Mouse (Mus musculus): Measurements from ENCODE around the gene Epha6. TPM values are rescaled to one million over a fixed set of nuclear protein-coding genes. Genes with fewer than 3 reads are reported as not detected.

The Epha6 gene
- polyA plus RNA-seq, 1 experiment from 2014 or later: not detected

GRCm38 (mm10) chr16:60584695-60585094 lies 20.6 kb downstream of the Epha6 start:
- no peak overlapping the region for H3K4me3 ChIP-seq (ENCODE audit: low read depth, low read length)

DNA sequence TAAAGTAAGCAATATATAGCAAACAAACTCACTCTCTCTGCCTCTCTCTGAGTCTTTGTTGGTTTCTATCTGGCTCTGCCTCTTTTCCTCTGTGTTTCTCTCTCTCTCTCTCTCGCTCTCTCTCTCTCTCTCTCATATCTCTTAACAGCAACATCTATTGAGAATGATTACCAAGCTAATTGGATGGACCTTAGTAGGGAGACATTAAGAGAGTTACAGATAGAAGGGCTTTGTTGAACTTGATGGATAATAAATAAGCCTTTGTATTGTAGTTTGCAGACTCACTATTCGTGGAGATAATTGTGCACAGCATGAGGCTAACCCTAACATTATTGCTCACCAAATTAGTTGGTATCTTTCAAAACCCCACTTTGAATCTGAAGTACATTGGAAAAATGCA lies 34.8 kb downstream of the Epha6 start:
- Histone ChIP-seq H3K4me2 (ENCODE audit: low read depth, low read length) (no peak overlapping the region), H3K9ac (replicated peaks) (no peak overlapping the region), H3K4me1 (ENCODE audit: insufficient read depth) (no peaks in the 10 kb centered on the region), H3K36me3 (replicated peaks; ENCODE audit: insufficient read depth, low read length) (no peaks in the 10 kb centered on the region), H3K27ac (ENCODE audit: low read depth) (no peak overlapping the region), H3K4me3 (ENCODE audit: low read depth, low read length) (no peak overlapping the region), H3K27me3 (ENCODE audit: insufficient read depth, low read length) (no peaks in the 10 kb centered on the region), H3K9me3 (ENCODE audit: low read length) (no peaks in the 10 kb centered on the region)
- whole genome bisulfite sequencing (ENCODE audit: insufficient replicate concordance): 56% methylated on average over 2 of the region's 2 CpGs
- TF ChIP-seq CTCF (IDR thresholded peaks at IDR 0.05; ENCODE audit: low read depth) (no peak), EP300 (IDR thresholded peaks at IDR 0.05; ENCODE audit: low read depth) (no peak)
- ATAC-seq: no peak
- DNase-seq: no peak

More at GRCm38 (mm10) chr16:60584695-60585094, 20.6 kb downstream of the Epha6 start:
- Histone ChIP-seq H3K9me3 (ENCODE audit: low read length) (no peaks in the 10 kb centered on the region), H3K36me3 (replicated peaks; ENCODE audit: insufficient read depth, low read length) (no peaks in the 10 kb centered on the region), H3K27me3 (ENCODE audit: insufficient read depth, low read length) (no peaks in the 10 kb centered on the region), H3K9ac (replicated peaks) (no peak overlapping the region), H3K4me1 (ENCODE audit: insufficient read depth) (no peaks in the 10 kb centered on the region), H3K4me2 (ENCODE audit: low read depth, low read length) (no peak overlapping the region), H3K27ac (ENCODE audit: low read depth) (no peak overlapping the region)
- TF ChIP-seq EP300 (IDR thresholded peaks at IDR 0.05; ENCODE audit: low read depth) (no peak), CTCF (IDR thresholded peaks at IDR 0.05; ENCODE audit: low read depth) (no peak)
- WGBS (ENCODE audit: insufficient replicate concordance): 70% methylated on average over 7 of the region's 7 CpGs
- DNase-seq (no peak), ATAC-seq (no peak)

DNA sequence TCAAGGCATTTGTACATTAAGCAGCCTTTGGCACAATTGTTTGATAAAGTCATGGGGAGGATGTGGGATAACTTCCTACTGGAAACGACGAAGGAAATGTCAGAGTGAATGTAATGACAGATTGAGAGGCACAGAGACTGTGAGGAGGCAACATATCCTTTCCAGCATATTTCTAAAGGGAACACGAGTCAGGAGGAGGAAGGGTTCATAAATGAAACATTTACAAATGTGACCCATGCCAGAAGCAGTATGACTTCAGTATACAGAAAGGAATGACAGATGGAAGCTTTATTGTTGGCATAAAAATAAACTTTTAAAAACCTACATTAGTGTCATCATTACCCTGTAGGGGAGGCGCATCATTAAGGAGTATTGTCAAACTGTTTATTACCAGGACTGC lies 60.9 kb downstream of the Epha6 start:
- no peaks in the 10 kb centered on the region for H3K36me3 ChIP-seq (replicated peaks; ENCODE audit: insufficient read depth, low read length)
- 53% methylated on average over 4 of the region's 4 CpGs for WGBS (ENCODE audit: insufficient replicate concordance)
- H3K9me3 ChIP-seq (ENCODE audit: low read length): no peaks in the 10 kb centered on the region
- no peak for DNase-seq
- ATAC-seq: no peak
- TF ChIP-seq EP300 (IDR thresholded peaks at IDR 0.05; ENCODE audit: low read depth) (no peak), CTCF (IDR thresholded peaks at IDR 0.05; ENCODE audit: low read depth) (no peak)
- H3K4me2 ChIP-seq (ENCODE audit: low read depth, low read length): no peak overlapping the region
- H3K27me3 ChIP-seq (ENCODE audit: insufficient read depth, low read length): no peaks in the 10 kb centered on the region
- no peak overlapping the region for H3K27ac ChIP-seq (ENCODE audit: low read depth)
- no peak overlapping the region for H3K9ac ChIP-seq (replicated peaks)
- no peak overlapping the region for H3K4me3 ChIP-seq (ENCODE audit: low read depth, low read length)
- H3K4me1 ChIP-seq (ENCODE audit: insufficient read depth): no peaks in the 10 kb centered on the region

GRCm38 (mm10) chr16:60538233-60538632 lies 67.1 kb downstream of the Epha6 start:
- no peak for DNase-seq

DNA sequence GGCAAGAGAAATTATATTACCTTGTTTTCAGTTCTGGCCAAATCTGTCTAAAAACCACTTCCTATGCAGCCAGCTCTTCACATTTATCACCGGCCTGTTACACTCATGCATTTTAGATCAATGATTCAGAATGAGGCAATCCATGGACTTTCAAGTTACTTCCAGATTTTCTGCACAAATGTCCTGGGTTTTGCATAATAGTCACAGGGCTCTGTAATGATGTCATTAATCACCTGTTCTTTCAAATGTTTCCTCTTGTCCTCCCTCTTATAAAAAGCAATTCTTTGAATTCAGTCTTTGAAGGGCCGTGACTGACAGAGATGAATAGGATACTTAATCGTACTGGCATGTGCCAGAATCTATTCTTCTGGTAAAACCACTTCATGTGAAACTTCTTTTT lies 95.6 kb downstream of the Epha6 start:
- no peak overlapping the region for H3K4me2 ChIP-seq (ENCODE audit: low read depth, low read length)
- no peak overlapping the region for H3K4me3 ChIP-seq (ENCODE audit: low read depth, low read length)
- ATAC-seq: no peak
- H3K27ac ChIP-seq (ENCODE audit: low read depth): no peak overlapping the region
- H3K9ac ChIP-seq (replicated peaks): no peak overlapping the region
- H3K27me3 ChIP-seq (ENCODE audit: insufficient read depth, low read length): no peaks in the 10 kb centered on the region
- H3K36me3 ChIP-seq (replicated peaks; ENCODE audit: insufficient read depth, low read length): no peaks in the 10 kb centered on the region
- TF ChIP-seq CTCF (IDR thresholded peaks at IDR 0.05; ENCODE audit: low read depth): no peak
- WGBS (ENCODE audit: insufficient replicate concordance): 77% methylated on average over 3 of the region's 3 CpGs
- no peaks in the 10 kb centered on the region for H3K4me1 ChIP-seq (ENCODE audit: insufficient read depth)
- DNase-seq: no peak
- H3K9me3 ChIP-seq (ENCODE audit: low read length): no peaks in the 10 kb centered on the region

More at GRCm38 (mm10) chr16:60538233-60538632, 67.1 kb downstream of the Epha6 start:
- Histone ChIP-seq H3K4me3 (ENCODE audit: low read depth, low read length) (no peak overlapping the region), H3K36me3 (replicated peaks; ENCODE audit: insufficient read depth, low read length) (no peaks in the 10 kb centered on the region), H3K4me2 (ENCODE audit: low read depth, low read length) (no peak overlapping the region), H3K4me1 (ENCODE audit: insufficient read depth) (no peaks in the 10 kb centered on the region), H3K27ac (ENCODE audit: low read depth) (no peak overlapping the region), H3K9me3 (ENCODE audit: low read length) (no peaks in the 10 kb centered on the region), H3K27me3 (ENCODE audit: insufficient read depth, low read length) (no peaks in the 10 kb centered on the region), H3K9ac (replicated peaks) (no peak overlapping the region)
- TF ChIP-seq CTCF (IDR thresholded peaks at IDR 0.05; ENCODE audit: low read depth) (peak; percentile 27; the same call in 1 of the 2 replicates), EP300 (IDR thresholded peaks at IDR 0.05; ENCODE audit: low read depth) (no peak)
- no peak for ATAC-seq

DNA sequence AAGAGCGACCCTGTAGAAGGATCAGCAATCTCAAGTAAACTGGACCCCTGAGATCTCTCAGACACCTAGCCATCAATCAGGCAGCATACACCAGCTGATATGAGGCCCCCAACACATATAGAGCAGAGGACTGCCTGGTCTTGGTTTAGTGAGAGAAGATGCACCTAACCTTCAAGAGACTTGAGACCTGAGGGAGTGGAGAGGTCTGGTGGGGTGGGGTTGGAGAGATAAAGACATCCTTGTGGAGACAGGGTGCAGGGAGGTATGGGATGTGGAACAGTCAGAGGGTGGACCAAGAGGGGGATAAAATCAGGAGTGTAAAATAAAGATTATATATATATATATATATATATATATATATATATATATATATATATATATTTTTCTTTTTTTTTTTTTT lies 105.8 kb downstream of the Epha6 start:
- TF ChIP-seq CTCF (IDR thresholded peaks at IDR 0.05; ENCODE audit: low read depth) (no peak), EP300 (IDR thresholded peaks at IDR 0.05; ENCODE audit: low read depth) (no peak)
- no peak overlapping the region for H3K9ac ChIP-seq (replicated peaks)

DNA sequence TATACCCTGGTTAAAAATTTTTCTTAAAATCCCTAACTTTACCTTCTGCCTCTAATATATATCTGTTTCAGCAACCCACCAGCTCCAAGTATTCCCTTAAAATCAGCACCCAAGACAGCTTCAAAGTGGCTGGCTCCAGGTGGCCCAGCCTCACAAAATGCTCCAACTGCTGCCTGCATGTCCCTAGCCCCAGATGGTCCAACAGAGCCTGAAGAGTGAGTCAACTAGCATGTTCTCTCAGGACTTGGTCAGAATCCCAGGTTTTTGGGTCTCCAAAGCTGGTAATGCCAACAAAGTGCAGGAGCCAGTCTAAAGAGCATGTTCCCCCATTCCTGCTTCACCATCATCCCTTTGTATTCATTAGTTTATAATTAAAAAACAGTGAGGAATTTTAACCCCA lies 129.6 kb downstream of the Epha6 start:
- no peak overlapping the region for H3K9ac ChIP-seq (replicated peaks)
- no peaks in the 10 kb centered on the region for H3K27me3 ChIP-seq (ENCODE audit: insufficient read depth, low read length)
- no peak overlapping the region for H3K4me3 ChIP-seq (ENCODE audit: low read depth, low read length)
- ATAC-seq (no peak), DNase-seq (no peak)
- no peak overlapping the region for H3K27ac ChIP-seq (ENCODE audit: low read depth)
- no peaks in the 10 kb centered on the region for H3K4me1 ChIP-seq (ENCODE audit: insufficient read depth)
- TF ChIP-seq EP300 (IDR thresholded peaks at IDR 0.05; ENCODE audit: low read depth) (no peak), CTCF (IDR thresholded peaks at IDR 0.05; ENCODE audit: low read depth) (no peak)
- H3K4me2 ChIP-seq (ENCODE audit: low read depth, low read length): no peak overlapping the region
- H3K36me3 ChIP-seq (replicated peaks; ENCODE audit: insufficient read depth, low read length): no peaks in the 10 kb centered on the region
- H3K9me3 ChIP-seq (ENCODE audit: low read length): no peaks in the 10 kb centered on the region

More for the DNA sequence above, 105.8 kb downstream of the Epha6 start:
- Histone ChIP-seq H3K4me3 (ENCODE audit: low read depth, low read length) (no peak overlapping the region), H3K9me3 (ENCODE audit: low read length) (no peaks in the 10 kb centered on the region), H3K36me3 (replicated peaks; ENCODE audit: insufficient read depth, low read length) (no peaks in the 10 kb centered on the region), H3K4me1 (ENCODE audit: insufficient read depth) (no peaks in the 10 kb centered on the region), H3K27ac (ENCODE audit: low read depth) (no peak overlapping the region), H3K27me3 (ENCODE audit: insufficient read depth, low read length) (no peaks in the 10 kb centered on the region), H3K4me2 (ENCODE audit: low read depth, low read length) (no peak overlapping the region)
- WGBS (ENCODE audit: insufficient replicate concordance): 83% methylated on average over 1 of the region's 1 CpGs
- ATAC-seq (no peak), DNase-seq (no peak)
